Mouse (Mus musculus) stomach, embryonic 14.5 days (tissue): Measurements from ENCODE around the gene Zfp609. TPM values are rescaled to one million over a fixed set of nuclear protein-coding genes. Genes with fewer than 3 reads are reported as not detected.

ENCODE experiments used
- ATAC-seq: fragments of 200-750 bp; cut with Nextera tagmentation; 2 replicates; pipeline ENCODE4 v1.8.0; 2017; ENCODE audit warnings: low read depth, moderate TSS enrichment; ENCODE audit not compliant: insufficient number of reproducible peaks, insufficient read depth, low FRiP score
- H3K27ac ChIP-seq: fragments of 300-500 bp; sonication (generic); 2 replicates; pipeline ENCODE4 v1.5.1; 2014; ENCODE audit warnings: mild to moderate bottlenecking, low read length, moderate library complexity, mixed read lengths
- H3K27me3 ChIP-seq: fragments of 300-500 bp; sonication (generic); 2 replicates; pipeline ENCODE4 v1.6.1; 2014; ENCODE audit warnings: low read length, control low read depth, mixed read lengths; ENCODE audit not compliant: control insufficient read depth, insufficient read depth
- H3K36me3 ChIP-seq: fragments of 300-500 bp; sonication (generic); 2 replicates; pipeline ENCODE4 v1.6.1; 2014; ENCODE audit warnings: mild to moderate bottlenecking, control low read depth, low read length, moderate library complexity, mixed read lengths; ENCODE audit not compliant: control insufficient read depth, insufficient read depth
- H3K4me1 ChIP-seq: fragments of 300-500 bp; sonication (generic); 2 replicates; pipeline ENCODE4 v1.6.1; 2014; ENCODE audit warnings: low read length, control low read depth, mixed read lengths; ENCODE audit not compliant: control insufficient read depth, insufficient read depth
- H3K4me2 ChIP-seq: fragments of 300-500 bp; sonication (generic); replicated peaks from 2 replicates; pipeline ENCODE4 v1.6.1; 2014; ENCODE audit warnings: low read depth, low read length, control low read depth
- H3K4me3 ChIP-seq: fragments of 300-500 bp; sonication (generic); 2 replicates; pipeline ENCODE4 v1.5.1; 2014; ENCODE audit warnings: low read depth, low read length, control low read depth
- H3K9ac ChIP-seq: fragments of 300-500 bp; sonication (generic); replicated peaks from 2 replicates; pipeline ENCODE4 v1.6.1; 2014; ENCODE audit warnings: low read depth, mild to moderate bottlenecking, control low read depth, low read length, moderate library complexity, mixed read lengths
- H3K9me3 ChIP-seq: fragments of 300-500 bp; sonication (generic); 2 replicates; pipeline ENCODE4 v1.6.1; 2016; ENCODE audit warnings: low read depth, low read length, control low read depth; ENCODE audit not compliant: control insufficient read depth
- WGBS: fragments of 180-500 bp; shearing (Covaris S2); extraction: QIAGEN DNeasy Blood & Tissue Kit; methylation state at CpG from one replicate; pipeline ENCODE4 v1.1.7; 2014; 5-methylcytosine and 5-hydroxymethylcytosine counted together
- polyA plus RNA-seq: library from polyadenylated mRNA; unstranded; fragments of >200 nt; fragmentation: Nextera tagmentation; extraction: Ambion mirVana; gene quantifications from 2 replicates; pipeline ENCODE4 v1.2.1, GENCODE M21; 2014

The Zfp609 gene
- polyA plus RNA-seq, 1 experiment from 2014 or later: 8.7 TPM

GRCm38 (mm10) chr9:65752632-65753031 is 74.7 kb downstream of the Zfp609 start:
- no peak overlapping the region for H3K4me2 ChIP-seq
- no peak overlapping the region for H3K9ac ChIP-seq
- ATAC-seq: no peak
- no peaks in the 10 kb centered on the region for H3K27me3 ChIP-seq
- no peaks in the 10 kb centered on the region for H3K36me3 ChIP-seq
- H3K4me3 ChIP-seq: no peak overlapping the region
- no peaks in the 10 kb centered on the region for H3K9me3 ChIP-seq
- WGBS: 90% methylated on average over 3 of the region's 3 CpGs
- H3K27ac ChIP-seq: no peak overlapping the region
- H3K4me1 ChIP-seq: no peaks in the 10 kb centered on the region

DNA sequence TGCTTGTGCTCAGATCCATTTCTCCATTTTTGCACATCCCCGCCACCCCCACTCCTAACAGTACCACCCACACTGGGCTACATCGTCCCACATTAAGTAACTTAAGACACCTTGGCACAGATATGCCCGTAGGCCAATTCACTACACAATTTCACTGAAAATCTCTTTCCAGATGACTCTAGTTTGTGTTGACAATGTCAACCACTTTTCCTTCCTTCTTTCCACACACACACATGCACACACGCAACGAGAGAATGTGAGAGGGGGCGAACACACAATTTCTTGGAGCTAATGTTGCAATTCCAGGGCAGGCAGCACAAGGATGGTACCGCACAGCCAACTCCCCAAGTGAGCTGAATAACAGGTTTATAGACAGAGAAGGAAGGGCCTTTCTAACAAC is 75.5 kb downstream of the Zfp609 start:
- ATAC-seq: no peak
- Histone ChIP-seq H3K27ac (no peak overlapping the region), H3K27me3 (no peaks in the 10 kb centered on the region), H3K9me3 (no peaks in the 10 kb centered on the region), H3K36me3 (no peaks in the 10 kb centered on the region), H3K4me2 (no peak overlapping the region), H3K9ac (no peak overlapping the region), H3K4me1 (no peaks in the 10 kb centered on the region), H3K4me3 (no peak overlapping the region)
- 96% methylated on average over 7 of the region's 7 CpGs for WGBS

GRCm38 (mm10) chr9:65748102-65748501 is 79.3 kb downstream of the Zfp609 start:
- Histone ChIP-seq H3K9me3 (no peaks in the 10 kb centered on the region), H3K36me3 (no peaks in the 10 kb centered on the region), H3K9ac (no peak overlapping the region), H3K27me3 (no peaks in the 10 kb centered on the region), H3K4me2 (no peak overlapping the region), H3K4me1 (peaks cover 14% of the 10 kb centered on the region), H3K4me3 (no peak overlapping the region), H3K27ac (no peak overlapping the region)
- 68% methylated on average over 4 of the region's 4 CpGs for WGBS
- no peak for ATAC-seq

DNA sequence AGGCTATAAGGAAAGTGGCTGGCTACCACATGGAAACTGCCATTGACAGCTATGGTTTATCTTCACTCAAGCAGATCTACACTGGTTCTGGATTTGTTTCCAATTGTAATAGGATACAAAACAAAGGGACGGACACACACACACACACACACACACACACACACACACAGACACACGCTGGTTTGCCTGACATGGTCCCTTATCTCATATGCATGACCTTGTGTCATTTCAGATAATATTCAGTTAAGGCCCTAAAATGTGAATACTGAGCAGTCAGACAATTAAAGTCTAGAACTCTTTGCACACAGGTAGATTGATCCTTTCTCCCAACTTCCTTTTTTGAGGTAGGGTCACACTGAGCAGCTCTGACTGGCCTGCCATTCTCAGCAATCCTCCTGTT is 80.9 kb downstream of the Zfp609 start:
- Histone ChIP-seq H3K4me3 (no peak overlapping the region), H3K4me2 (no peak overlapping the region)
- WGBS: 82% methylated on average over 2 of the region's 2 CpGs

GRCm38 (mm10) chr9:65745456-65745855 is 81.9 kb downstream of the Zfp609 start:
- Histone ChIP-seq H3K4me1 (peaks cover 14% of the 10 kb centered on the region), H3K9ac (no peak overlapping the region), H3K27ac (no peak overlapping the region), H3K36me3 (no peaks in the 10 kb centered on the region; the same call in 1 of the 2 replicates), H3K9me3 (no peaks in the 10 kb centered on the region), H3K4me2 (no peak overlapping the region), H3K27me3 (no peaks in the 10 kb centered on the region), H3K4me3 (no peak overlapping the region)
- 68% methylated on average over 5 of the region's 5 CpGs for WGBS
- no peak for ATAC-seq

More for the DNA sequence above, 80.9 kb downstream of the Zfp609 start:
- Histone ChIP-seq H3K9ac (no peak overlapping the region), H3K36me3 (no peaks in the 10 kb centered on the region), H3K9me3 (no peaks in the 10 kb centered on the region), H3K27me3 (no peaks in the 10 kb centered on the region), H3K4me1 (peaks cover 14% of the 10 kb centered on the region), H3K27ac (no peak overlapping the region)
- ATAC-seq: no peak

GRCm38 (mm10) chr9:65744171-65745082 is 82.9 kb downstream of the Zfp609 start:
- 30% methylated on average over 4 of the region's 4 CpGs for WGBS
- Histone ChIP-seq H3K9me3 (no peaks in the 10 kb centered on the region), H3K27me3 (no peaks in the 10 kb centered on the region), H3K9ac (no peak overlapping the region), H3K27ac (peak overlapping the region; percentile 71), H3K36me3 (no peaks in the 10 kb centered on the region; the same call in 1 of the 2 replicates), H3K4me3 (no peak overlapping the region), H3K4me2 (no peak overlapping the region), H3K4me1 (peaks cover 14% of the 10 kb centered on the region)
- ATAC-seq: no peak

GRCm38 (mm10) chr9:65743809-65744170 is 83.6 kb downstream of the Zfp609 start:
- H3K27me3 ChIP-seq: no peaks in the 10 kb centered on the region
- H3K27ac ChIP-seq: peak overlapping the region; percentile 71; the same call in 1 of the 2 replicates

DNA sequence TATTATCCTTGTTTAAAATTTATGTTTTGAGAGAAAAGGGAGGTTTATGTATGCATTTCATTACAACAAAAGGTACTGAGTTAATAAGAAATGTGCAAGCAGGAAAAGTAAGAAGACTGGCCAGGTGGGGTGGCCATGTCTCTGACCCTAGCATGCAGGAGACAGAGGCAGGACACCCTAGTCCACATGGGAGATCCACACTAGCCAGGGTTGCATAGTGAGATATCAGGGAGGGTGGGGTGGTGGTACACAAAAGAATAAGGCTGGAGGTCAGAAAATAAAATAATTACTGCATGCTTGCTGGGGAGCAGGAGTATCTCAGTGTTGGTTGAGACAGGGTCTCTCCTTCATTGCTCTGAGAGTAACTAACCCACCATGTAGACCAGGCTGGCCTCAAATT is 84.0 kb downstream of the Zfp609 start:
- no peak for ATAC-seq
- Histone ChIP-seq H3K4me3 (no peak overlapping the region), H3K9me3 (no peaks in the 10 kb centered on the region), H3K36me3 (no peaks in the 10 kb centered on the region; the same call in 1 of the 2 replicates), H3K27ac (no peak overlapping the region), H3K27me3 (no peaks in the 10 kb centered on the region), H3K9ac (no peak overlapping the region), H3K4me2 (no peak overlapping the region), H3K4me1 (peaks cover 14% of the 10 kb centered on the region)

More at GRCm38 (mm10) chr9:65743809-65744170, 83.6 kb downstream of the Zfp609 start:
- H3K4me3 ChIP-seq: no peak overlapping the region
- H3K36me3 ChIP-seq: no peaks in the 10 kb centered on the region; the same call in 1 of the 2 replicates
- no peak for ATAC-seq
- no peak overlapping the region for H3K9ac ChIP-seq
- H3K9me3 ChIP-seq: no peaks in the 10 kb centered on the region
- no peak overlapping the region for H3K4me2 ChIP-seq
- peaks cover 14% of the 10 kb centered on the region for H3K4me1 ChIP-seq
